Mouse (Mus musculus) liver, embryonic 12.5 days (tissue): ENCODE results near the gene Heatr1. TPM values are rescaled to one million over a fixed set of nuclear protein-coding genes. Genes with fewer than 3 reads are reported as not detected.
"Not testable (repeated sequence)": the region's sequence is repeated elsewhere in the genome, so short reads cannot be mapped to it uniquely, and the experiment has no call there.

ENCODE experiments used
- ATAC-seq: fragments of 200-750 bp; cut with Nextera tagmentation; 2 replicates; pipeline ENCODE4 v1.8.0; 2017; ENCODE audit warnings: moderate number of reproducible peaks, mild to moderate bottlenecking, moderate library complexity
- H3K27ac ChIP-seq: fragments of 300-500 bp; sonication (generic); 2 replicates; pipeline ENCODE4 v1.5.1; 2016; ENCODE audit warnings: mild to moderate bottlenecking
- H3K27me3 ChIP-seq: fragments of 300-500 bp; sonication (generic); replicated peaks from 2 replicates; pipeline ENCODE4 v1.6.1; 2016; ENCODE audit warnings: mild to moderate bottlenecking, moderate library complexity
- H3K36me3 ChIP-seq: fragments of 300-500 bp; sonication (generic); 2 replicates; pipeline ENCODE4 v1.6.1; 2016; ENCODE audit warnings: mild to moderate bottlenecking, moderate library complexity
- H3K4me1 ChIP-seq: fragments of 300-500 bp; sonication (generic); 2 replicates; pipeline ENCODE4 v1.6.1; 2016
- H3K4me2 ChIP-seq: fragments of 300-500 bp; sonication (generic); 2 replicates; pipeline ENCODE4 v1.6.1; 2016; ENCODE audit warnings: mild to moderate bottlenecking, moderate library complexity
- H3K4me3 ChIP-seq: fragments of 300-500 bp; sonication (generic); 2 replicates; pipeline ENCODE4 v1.5.1; 2016; ENCODE audit warnings: mild to moderate bottlenecking, moderate library complexity
- H3K9ac ChIP-seq: fragments of 300-500 bp; sonication (generic); 2 replicates; pipeline ENCODE4 v1.6.1; 2016; ENCODE audit warnings: mild to moderate bottlenecking, moderate library complexity
- H3K9me3 ChIP-seq: fragments of 300-500 bp; sonication (generic); replicated peaks from 2 replicates; pipeline ENCODE4 v1.6.1; 2016; ENCODE audit warnings: mild to moderate bottlenecking, moderate library complexity
- WGBS: fragments of 180-500 bp; shearing (Covaris S2); methylation state at CpG from one replicate; pipeline ENCODE4 v1.1.7; 2016; ENCODE audit not compliant: insufficient replicate concordance; 5-methylcytosine and 5-hydroxymethylcytosine counted together
- polyA plus RNA-seq: library from polyadenylated mRNA; unstranded; fragments of >200 nt; fragmentation: Nextera tagmentation; extraction: Ambion mirVana; gene quantifications from 2 replicates; pipeline ENCODE4 v1.2.1, GENCODE M21; 2016

The Heatr1 gene
- polyA plus RNA-seq, 1 experiment from 2014 or later: 33.1 TPM

GRCm38 (mm10) chr13:12460443-12460842 lies 65.6 kb downstream of the Heatr1 start:
- H3K36me3 ChIP-seq: peaks cover 27% of the 10 kb centered on the region
- peaks cover 23% of the 10 kb centered on the region for H3K4me1 ChIP-seq
- no peaks in the 10 kb centered on the region for H3K27me3 ChIP-seq
- peak; percentile 14; the same call in 1 of the 2 replicates for ATAC-seq
- H3K27ac ChIP-seq: peak overlapping the region; percentile 84
- WGBS: 0% methylated on average over 8 of the region's 8 CpGs
- peak overlapping the region; percentile 82 for H3K4me3 ChIP-seq
- no peaks in the 10 kb centered on the region for H3K9me3 ChIP-seq
- H3K9ac ChIP-seq: peak overlapping the region; percentile 87
- peak overlapping the region; percentile 77 for H3K4me2 ChIP-seq

- peak overlapping the region; percentile 77 for H3K4me2 ChIP-seq
- peak overlapping the region; percentile 82 for H3K4me3 ChIP-seq
- H3K27ac ChIP-seq: peak overlapping the region; percentile 84
- no peaks in the 10 kb centered on the region for H3K9me3 ChIP-seq
- no peaks in the 10 kb centered on the region for H3K27me3 ChIP-seq
- ATAC-seq: peak; percentile 95
- H3K4me1 ChIP-seq: peaks cover 23% of the 10 kb centered on the region
- WGBS: under 1% methylated on average over 59 of the region's 59 CpGs
- H3K36me3 ChIP-seq: peaks cover 21% of the 10 kb centered on the region
- H3K9ac ChIP-seq: peak overlapping the region; percentile 87
These were observed 66.3 kb downstream of the Heatr1 start for GRCm38 (mm10) chr13:12460881-12461729.

GRCm38 (mm10) chr13:12461730-12462119 lies 66.9 kb downstream of the Heatr1 start:
- H3K9ac ChIP-seq: peak overlapping the region; percentile 87

GRCm38 (mm10) chr13:12462623-12463022 lies 67.8 kb downstream of the Heatr1 start:
- peaks cover 10% of the 10 kb centered on the region for H3K36me3 ChIP-seq
- ATAC-seq: no peak
- no peaks in the 10 kb centered on the region for H3K27me3 ChIP-seq
- peaks cover 19% of the 10 kb centered on the region for H3K4me1 ChIP-seq
- H3K4me3 ChIP-seq: no peak overlapping the region
- no peak overlapping the region for H3K4me2 ChIP-seq
- H3K9ac ChIP-seq: no peak overlapping the region
- peak overlapping the region; percentile 42; the same call in 1 of the 2 replicates for H3K27ac ChIP-seq
- no peaks in the 10 kb centered on the region for H3K9me3 ChIP-seq
- 54% methylated on average over 4 of the region's 4 CpGs for WGBS

More at GRCm38 (mm10) chr13:12461730-12462119, 66.9 kb downstream of the Heatr1 start:
- no peaks in the 10 kb centered on the region for H3K27me3 ChIP-seq
- ATAC-seq: no peak
- WGBS: 6% methylated on average over 7 of the region's 7 CpGs
- peak overlapping the region; percentile 82 for H3K4me3 ChIP-seq
- H3K27ac ChIP-seq: peak overlapping the region; percentile 84; the same call in 1 of the 2 replicates
- peak overlapping the region; percentile 77 for H3K4me2 ChIP-seq
- no peaks in the 10 kb centered on the region for H3K9me3 ChIP-seq
- peaks cover 20% of the 10 kb centered on the region for H3K4me1 ChIP-seq
- peaks cover 15% of the 10 kb centered on the region for H3K36me3 ChIP-seq

- H3K4me3 ChIP-seq, H3K27me3 ChIP-seq, H3K9me3 ChIP-seq, H3K9ac ChIP-seq, H3K36me3 ChIP-seq, ATAC-seq, H3K4me2 ChIP-seq, H3K27ac ChIP-seq: not testable (repeated sequence)
- WGBS: 64% methylated on average over 6 of the region's 6 CpGs
- peaks cover 19% of the 10 kb centered on the region for H3K4me1 ChIP-seq
These were observed 69.3 kb downstream of the Heatr1 start for GRCm38 (mm10) chr13:12464159-12464558.

- WGBS: 63% methylated on average over 1 of the region's 1 CpGs
- Histone ChIP-seq H3K9me3 (no peaks in the 10 kb centered on the region), H3K36me3 (no peaks in the 10 kb centered on the region), H3K4me2 (no peak within 1 kb of the TSS), H3K9ac (no peak within 1 kb of the TSS), H3K27ac (peak within 1 kb of the TSS; percentile 26; the same call in 1 of the 2 replicates), H3K4me1 (peaks cover 18% of the 10 kb centered on the region), H3K4me3 (no peak within 1 kb of the TSS), H3K27me3 (no peaks in the 10 kb centered on the region)
- no peak for ATAC-seq
These were observed 70.0 kb downstream of the Heatr1 start, which contains the start of gene Lgals8 for GRCm38 (mm10) chr13:12464844-12465243. TSS of gene Lgals8 (minus strand) at chr13:12464944.

GRCm38 (mm10) chr13:12468488-12468887 lies 73.7 kb downstream of the Heatr1 start:
- H3K9ac ChIP-seq: no peak overlapping the region
- no peak for ATAC-seq
- no peaks in the 10 kb centered on the region; the same call in 1 of the 2 replicates for H3K4me1 ChIP-seq
- peak overlapping the region; percentile 36; the same call in 1 of the 2 replicates for H3K27ac ChIP-seq
- H3K36me3 ChIP-seq: no peaks in the 10 kb centered on the region
- H3K4me2 ChIP-seq: no peak overlapping the region
- no peaks in the 10 kb centered on the region for H3K9me3 ChIP-seq
- 0 out of 2 replicates have a peak, but pooled peaks cover 7% of the 10 kb centered on the region for H3K27me3 ChIP-seq
- WGBS: 57% methylated on average over 1 of the region's 1 CpGs
- no peak overlapping the region for H3K4me3 ChIP-seq

- Histone ChIP-seq H3K36me3 (no peaks in the 10 kb centered on the region), H3K27ac (no peak overlapping the region), H3K4me2 (no peak overlapping the region), H3K27me3 (0 out of 2 replicates have a peak, but pooled peaks cover 7% of the 10 kb centered on the region), H3K9me3 (no peaks in the 10 kb centered on the region), H3K9ac (no peak overlapping the region), H3K4me3 (no peak overlapping the region), H3K4me1 (no peaks in the 10 kb centered on the region; the same call in 1 of the 2 replicates)
- no peak for ATAC-seq
- WGBS: 34% methylated on average over 8 of the region's 8 CpGs
These were observed 79.0 kb downstream of the Heatr1 start for GRCm38 (mm10) chr13:12473724-12474378.

GRCm38 (mm10) chr13:12475239-12475638 lies 80.4 kb downstream of the Heatr1 start:
- H3K4me3 ChIP-seq: no peak overlapping the region
- H3K9ac ChIP-seq: no peak overlapping the region
- no peak overlapping the region for H3K4me2 ChIP-seq
- no peaks in the 10 kb centered on the region for H3K36me3 ChIP-seq
- H3K9me3 ChIP-seq: no peaks in the 10 kb centered on the region
- WGBS: 65% methylated on average over 6 of the region's 6 CpGs
- 0 out of 2 replicates have a peak, but pooled peaks cover 7% of the 10 kb centered on the region for H3K27me3 ChIP-seq
- no peaks in the 10 kb centered on the region for H3K4me1 ChIP-seq
- H3K27ac ChIP-seq: no peak overlapping the region
- ATAC-seq: no peak

GRCm38 (mm10) chr13:12476886-12477285 lies 82.1 kb downstream of the Heatr1 start:
- no peaks in the 10 kb centered on the region for H3K36me3 ChIP-seq
- no peak overlapping the region for H3K27ac ChIP-seq
- 75% methylated on average over 4 of the region's 4 CpGs for WGBS
- H3K4me2 ChIP-seq: no peak overlapping the region
- no peak for ATAC-seq
- 0 out of 2 replicates have a peak, but pooled peaks cover under 1% of the 10 kb centered on the region for H3K27me3 ChIP-seq
- no peaks in the 10 kb centered on the region for H3K9me3 ChIP-seq
- H3K9ac ChIP-seq: no peak overlapping the region
- no peak overlapping the region for H3K4me3 ChIP-seq
- H3K4me1 ChIP-seq: no peaks in the 10 kb centered on the region

- Histone ChIP-seq H3K4me1 (no peaks in the 10 kb centered on the region), H3K27me3 (no peaks in the 10 kb centered on the region)
- no peak for ATAC-seq
These were observed 83.5 kb downstream of the Heatr1 start for GRCm38 (mm10) chr13:12478301-12478700.

GRCm38 (mm10) chr13:12479802-12480201 lies 85.0 kb downstream of the Heatr1 start:
- Histone ChIP-seq H3K27ac (no peak overlapping the region), H3K27me3 (no peaks in the 10 kb centered on the region), H3K4me3 (no peak overlapping the region), H3K4me1 (no peaks in the 10 kb centered on the region), H3K4me2 (no peak overlapping the region), H3K9ac (no peak overlapping the region), H3K9me3 (no peaks in the 10 kb centered on the region), H3K36me3 (no peaks in the 10 kb centered on the region)
- 71% methylated on average over 6 of the region's 6 CpGs for WGBS
- no peak for ATAC-seq

More at GRCm38 (mm10) chr13:12478301-12478700, 83.5 kb downstream of the Heatr1 start:
- no peaks in the 10 kb centered on the region for H3K36me3 ChIP-seq
- H3K9ac ChIP-seq: no peak overlapping the region
- WGBS: 73% methylated on average over 15 of the region's 15 CpGs
- no peaks in the 10 kb centered on the region for H3K9me3 ChIP-seq
- no peak overlapping the region for H3K27ac ChIP-seq
- no peak overlapping the region for H3K4me2 ChIP-seq
- H3K4me3 ChIP-seq: no peak overlapping the region
